Mouse (Mus musculus) megakaryocyte, embryonic 14.5 days (primary cell): ENCODE data around the gene Kif22. TPM values are rescaled to one million over a fixed set of nuclear protein-coding genes. Genes with fewer than 3 reads are reported as not detected.

Experiments used
- H3K27me3 ChIP-seq: replicated peaks from 2 replicates; pipeline ENCODE3; 2012; ENCODE audit warnings: inconsistent platforms
- H3K36me3 ChIP-seq: replicated peaks from 2 replicates; pipeline ENCODE3; 2012; ENCODE audit warnings: low read length, inconsistent platforms, mixed read lengths
- H3K4me1 ChIP-seq: 2 replicates; pipeline ENCODE4 v1.6.1; 2012; ENCODE audit warnings: inconsistent platforms
- H3K4me3 ChIP-seq: replicated peaks from 2 replicates; pipeline ENCODE3; 2012; ENCODE audit warnings: moderate library complexity, mild to moderate bottlenecking, inconsistent platforms
- H3K9me3 ChIP-seq: 2 replicates; pipeline ENCODE4 v1.6.1; 2012; ENCODE audit warnings: inconsistent platforms
- FLI1 ChIP-seq: IDR thresholded peaks from 2 replicates; pipeline ENCODE4 v1.6.1; 2012; ENCODE audit warnings: low read length, inconsistent platforms, mixed read lengths
- GATA1 ChIP-seq: IDR thresholded peaks from 3 replicates; pipeline ENCODE4 v1.6.1; 2012; ENCODE audit warnings: mixed read lengths, low read length, inconsistent platforms, borderline replicate concordance
- polyA plus RNA-seq: library from polyadenylated mRNA; stranded (reverse); fragments of >175 nt; gene quantifications from 2 replicates; pipeline ENCODE4 v1.2.3, GENCODE M21; 2012; ENCODE audit warnings: low replicate concordance; ENCODE audit not compliant: insufficient read depth

Gene Kif22
- polyA plus RNA-seq, 1 experiment = 18.0 TPM

DNA sequence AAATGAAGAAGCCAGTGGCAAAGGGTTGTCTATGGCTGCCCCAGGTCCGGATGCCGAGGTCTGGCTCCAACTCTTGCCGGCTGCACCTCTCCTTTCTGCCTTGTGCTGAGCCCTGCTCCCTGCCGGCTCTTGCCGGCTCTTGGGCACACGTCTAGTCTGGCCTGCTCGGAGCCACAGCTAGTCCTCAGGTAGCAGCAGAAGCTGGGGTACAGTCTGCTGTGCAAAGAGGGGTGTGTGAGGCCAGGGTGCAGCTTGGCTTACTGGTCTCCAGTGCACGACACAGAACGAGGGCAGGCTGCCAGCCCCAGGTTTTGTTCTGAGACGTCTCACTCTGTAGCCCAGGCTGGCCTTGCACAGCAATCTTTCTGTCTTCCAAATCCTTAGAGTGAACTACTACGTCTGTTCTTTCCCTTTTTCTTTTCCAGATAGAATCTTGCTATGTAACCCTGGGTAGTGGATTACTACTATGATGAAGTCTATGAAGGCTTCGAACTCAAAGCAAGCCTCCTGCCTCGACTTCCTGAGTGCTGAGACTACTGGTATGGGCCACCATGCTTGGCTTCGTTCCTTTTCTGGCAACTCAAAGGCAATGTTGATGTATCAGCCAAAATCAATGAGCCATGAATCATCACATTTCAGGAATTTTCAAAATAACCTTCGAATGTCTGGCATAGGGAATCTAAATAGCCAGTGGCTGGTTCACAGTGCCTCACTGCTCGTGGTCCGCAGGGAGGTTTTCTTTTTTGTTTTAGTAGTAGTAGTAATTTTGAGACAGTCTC lies 32.8 kb downstream of the Kif22 start:
- H3K36me3 ChIP-seq = peaks cover 52% of the 10 kb centered on the region

DNA sequence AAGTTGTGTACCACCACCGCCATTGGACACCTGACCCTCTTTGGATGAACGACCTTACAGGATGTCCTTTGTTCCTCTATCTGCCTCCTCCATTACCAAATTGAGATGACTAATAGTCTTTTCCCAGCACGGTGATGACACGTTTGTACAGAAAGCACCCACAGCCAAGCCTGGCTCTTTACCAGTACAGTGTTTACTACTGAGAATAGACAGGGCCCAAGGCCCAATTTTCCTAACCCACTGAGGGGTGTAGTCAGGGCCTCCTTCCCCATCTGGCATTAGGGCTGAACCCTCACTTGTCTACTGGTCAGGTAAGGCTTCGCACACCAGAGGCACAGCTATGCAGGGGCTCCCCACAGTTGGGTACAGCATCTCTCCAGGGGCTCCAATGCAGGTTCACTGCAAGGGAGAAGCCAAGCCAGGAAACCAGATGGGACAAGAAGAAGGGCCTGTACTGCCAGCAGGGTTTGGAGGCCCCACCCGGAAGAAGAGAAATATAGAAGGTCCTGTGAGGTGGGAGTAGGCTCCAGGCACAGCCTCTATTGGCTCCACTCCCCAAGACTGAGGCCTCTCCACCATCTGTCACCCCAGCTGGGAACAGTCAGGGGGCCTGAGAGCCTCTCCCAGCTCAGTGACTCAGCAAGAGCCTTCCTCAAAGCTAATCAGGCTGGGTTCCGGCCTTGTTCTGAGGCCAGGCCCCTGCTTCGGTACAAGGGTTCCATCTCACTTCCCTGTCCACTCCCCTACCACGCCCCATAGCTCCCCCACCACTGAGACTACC lies 33.8 kb downstream of the Kif22 start:
- Histone ChIP-seq H3K4me1 (peaks cover 92% of the 10 kb centered on the region), H3K9me3 (no peaks in the 10 kb centered on the region), H3K36me3 (peaks cover 57% of the 10 kb centered on the region), H3K4me3 (peak overlapping the region; percentile 88), H3K27me3 (no peaks in the 10 kb centered on the region)
- no peak for TF ChIP-seq FLI1
- TF ChIP-seq GATA1 = no peak

More for the DNA sequence above, 32.8 kb downstream of the Kif22 start:
- TF ChIP-seq GATA1 (no peak), FLI1 (no peak)
- Histone ChIP-seq H3K27me3 (no peaks in the 10 kb centered on the region), H3K4me1 (peaks cover 86% of the 10 kb centered on the region), H3K4me3 (peak overlapping the region; percentile 88), H3K9me3 (no peaks in the 10 kb centered on the region)

DNA sequence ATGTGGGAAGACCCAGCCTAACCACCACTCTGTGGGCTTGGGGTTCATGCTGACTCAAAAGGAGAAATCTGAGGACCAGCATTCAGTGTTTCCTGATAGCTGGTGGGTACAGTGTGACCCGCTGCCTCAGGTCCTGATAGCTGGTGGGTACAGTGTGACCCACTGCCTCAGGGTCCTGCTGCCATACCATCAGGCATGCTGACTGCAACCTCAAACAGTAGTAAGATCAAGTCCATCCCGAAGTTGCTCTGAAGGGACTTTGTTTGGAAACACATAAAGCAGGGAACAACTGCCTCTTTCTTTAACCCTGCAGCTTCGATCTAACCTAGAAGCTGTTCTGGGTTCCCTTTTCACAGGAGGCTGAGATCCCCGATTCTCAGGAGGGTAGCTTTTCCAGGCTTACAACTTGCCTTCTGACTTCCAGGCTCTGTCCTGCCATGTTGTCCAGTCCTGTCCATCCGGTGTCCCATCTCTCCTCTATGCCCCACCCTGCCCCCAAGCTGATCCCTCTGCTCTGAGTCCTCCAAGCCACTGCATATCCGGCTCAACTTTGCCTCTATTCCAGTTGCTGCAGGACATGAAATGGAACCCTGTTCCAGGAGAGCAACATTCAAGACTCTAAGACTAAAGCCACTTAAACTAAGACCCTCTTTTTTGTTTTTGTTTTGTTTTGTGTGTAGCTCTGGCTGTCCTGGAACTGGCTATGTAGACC lies 34.8 kb downstream of the Kif22 start:
- H3K4me1 ChIP-seq = peaks cover 92% of the 10 kb centered on the region

DNA sequence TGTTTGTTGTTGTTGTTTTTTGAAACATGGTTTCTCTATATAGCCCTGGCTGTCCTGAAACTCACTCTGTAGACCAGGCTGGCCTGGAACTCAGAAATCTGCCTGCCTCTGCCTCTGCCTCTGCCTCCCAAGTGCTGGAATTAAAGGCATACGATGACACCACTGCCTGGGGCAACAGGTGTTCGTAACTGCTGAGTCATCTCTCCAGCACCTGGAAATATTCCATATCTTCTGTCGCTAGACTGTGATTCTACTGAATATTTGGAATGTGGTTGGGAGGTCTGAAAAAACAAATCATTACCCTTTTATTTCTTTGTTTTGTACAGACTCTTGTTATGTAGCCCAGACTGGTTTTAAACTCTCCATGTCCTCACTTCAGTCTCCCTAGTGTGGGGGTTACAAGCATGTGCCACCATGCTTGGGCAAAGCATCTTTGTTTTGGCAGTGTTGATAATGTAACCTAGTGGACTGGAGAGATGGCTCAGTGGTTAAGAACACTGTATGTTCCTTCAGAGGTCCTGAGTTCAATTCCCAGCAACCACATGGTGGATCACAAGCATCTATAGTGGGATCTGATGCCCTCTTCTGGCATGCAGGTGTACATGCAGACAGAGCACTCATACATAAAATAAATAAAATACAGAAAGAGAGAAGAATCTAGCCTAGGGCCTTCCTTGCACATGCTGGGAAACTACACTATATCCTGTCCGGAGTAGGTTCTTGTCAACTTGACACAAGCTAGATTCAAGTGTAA lies 38.0 kb downstream of the Kif22 start:
- H3K27me3 ChIP-seq = no peaks in the 10 kb centered on the region
- H3K4me1 ChIP-seq = peaks cover 87% of the 10 kb centered on the region
- H3K4me3 ChIP-seq = no peak overlapping the region
- peaks cover 48% of the 10 kb centered on the region for H3K36me3 ChIP-seq
- TF ChIP-seq GATA1 = no peak
- TF ChIP-seq FLI1 = no peak
- no peaks in the 10 kb centered on the region for H3K9me3 ChIP-seq

More for the DNA sequence above, 34.8 kb downstream of the Kif22 start:
- Histone ChIP-seq H3K36me3 (peaks cover 50% of the 10 kb centered on the region), H3K27me3 (no peaks in the 10 kb centered on the region), H3K4me3 (peak overlapping the region; percentile 67), H3K9me3 (no peaks in the 10 kb centered on the region)
- no peak for TF ChIP-seq FLI1
- no peak for TF ChIP-seq GATA1

DNA sequence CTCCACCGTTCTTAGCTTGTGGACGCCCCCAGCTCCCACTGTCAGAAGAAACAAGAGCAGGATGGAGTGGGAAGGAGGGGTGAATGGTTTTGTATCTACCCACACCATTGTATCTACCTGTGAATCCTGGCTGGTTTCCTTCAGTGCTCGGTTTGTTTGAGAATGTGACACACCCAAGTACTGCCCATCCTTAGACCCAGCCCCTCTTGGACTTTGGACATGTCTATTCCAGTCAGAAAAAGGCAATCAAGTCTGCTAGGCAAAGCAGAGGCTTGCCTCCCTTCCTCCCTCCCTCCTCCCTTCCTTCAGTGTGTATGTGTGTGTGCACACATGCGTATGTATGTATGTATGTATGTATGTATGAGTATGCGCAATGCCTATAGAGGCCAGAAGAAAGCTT lies 38.7 kb downstream of the Kif22 start:
- peaks cover 87% of the 10 kb centered on the region for H3K4me1 ChIP-seq
- H3K36me3 ChIP-seq = peaks cover 52% of the 10 kb centered on the region
- TF ChIP-seq FLI1 = no peak
- TF ChIP-seq GATA1 = no peak
- no peak overlapping the region for H3K4me3 ChIP-seq
- no peaks in the 10 kb centered on the region for H3K27me3 ChIP-seq
- H3K9me3 ChIP-seq = no peaks in the 10 kb centered on the region

DNA sequence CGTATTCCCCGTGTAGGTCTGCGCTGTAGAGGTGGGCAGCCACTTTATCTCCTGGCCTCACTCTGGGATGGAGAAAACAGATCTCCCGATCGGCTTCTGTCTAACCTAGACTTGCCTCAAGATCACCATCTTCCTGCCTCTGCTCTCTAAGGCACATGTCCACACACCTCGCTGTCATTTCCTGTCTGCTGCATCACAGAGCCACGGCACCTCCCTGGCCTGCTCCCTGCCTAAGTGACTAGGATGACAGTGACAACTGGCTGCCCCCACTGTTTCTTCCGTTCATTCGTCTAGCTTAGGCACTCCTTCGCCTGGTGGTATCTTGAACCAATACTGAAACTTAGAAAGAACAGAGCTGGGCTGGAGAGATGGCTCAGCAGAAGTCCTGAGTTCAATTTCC lies 42.7 kb downstream of the Kif22 start:
- Histone ChIP-seq H3K27me3 (no peaks in the 10 kb centered on the region), H3K9me3 (peaks cover 7% of the 10 kb centered on the region; the same call in 1 of the 2 replicates), H3K4me3 (peak overlapping the region; percentile 69), H3K36me3 (peaks cover 82% of the 10 kb centered on the region), H3K4me1 (peaks cover 60% of the 10 kb centered on the region)
- TF ChIP-seq GATA1 (no peak), FLI1 (no peak)

DNA sequence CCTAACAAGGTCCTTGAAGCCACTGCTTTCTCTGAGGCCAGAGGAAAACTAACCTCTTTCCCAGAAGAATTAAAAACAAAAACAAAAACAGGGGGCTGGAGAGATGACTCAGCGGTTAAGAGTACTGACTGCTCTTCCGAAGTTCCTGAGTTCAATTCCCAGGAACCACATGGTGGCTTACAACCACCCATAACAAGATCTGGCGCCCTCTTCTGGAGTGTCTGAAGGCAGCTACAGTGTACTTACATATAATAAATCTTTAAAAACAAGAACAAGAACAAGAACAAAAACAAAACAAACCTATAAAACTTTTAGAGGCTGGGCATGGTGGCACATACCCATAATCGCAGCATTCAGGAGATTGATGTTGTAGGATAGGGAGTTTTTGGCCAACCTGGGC lies 45.8 kb downstream of the Kif22 start:
- H3K36me3 ChIP-seq = peaks cover 91% of the 10 kb centered on the region

DNA sequence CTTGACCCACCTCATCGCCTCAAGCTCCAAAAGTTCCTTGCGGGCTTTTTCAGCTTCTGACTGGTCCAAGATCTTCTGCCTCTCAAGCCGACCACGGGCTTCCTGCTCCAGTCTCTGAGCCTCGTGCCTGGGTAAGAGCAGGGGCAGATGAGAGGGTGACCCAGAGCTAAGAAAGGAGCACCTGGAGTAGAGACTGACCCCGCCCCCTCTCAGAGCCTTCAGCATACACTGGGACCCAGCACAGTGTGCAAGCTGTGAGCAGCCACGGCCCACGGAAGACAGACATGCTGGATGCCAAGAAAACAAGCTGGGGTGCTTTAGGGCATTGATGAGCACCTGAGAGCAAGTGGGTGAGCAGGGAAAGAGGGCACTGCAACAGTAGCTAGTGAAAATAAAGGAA lies 53.5 kb downstream of the Kif22 start:
- Histone ChIP-seq H3K9me3 (no peaks in the 10 kb centered on the region), H3K4me3 (no peak overlapping the region), H3K27me3 (no peaks in the 10 kb centered on the region), H3K4me1 (0 out of 2 replicates have a peak, but pooled peaks cover 3% of the 10 kb centered on the region), H3K36me3 (peaks cover 89% of the 10 kb centered on the region)
- TF ChIP-seq GATA1 (no peak), FLI1 (no peak)

More for the DNA sequence above, 45.8 kb downstream of the Kif22 start:
- no peaks in the 10 kb centered on the region for H3K27me3 ChIP-seq
- H3K4me3 ChIP-seq = no peak overlapping the region
- TF ChIP-seq GATA1 (no peak), FLI1 (no peak)
- H3K9me3 ChIP-seq = peaks cover 7% of the 10 kb centered on the region; the same call in 1 of the 2 replicates
- peaks cover 35% of the 10 kb centered on the region for H3K4me1 ChIP-seq

DNA sequence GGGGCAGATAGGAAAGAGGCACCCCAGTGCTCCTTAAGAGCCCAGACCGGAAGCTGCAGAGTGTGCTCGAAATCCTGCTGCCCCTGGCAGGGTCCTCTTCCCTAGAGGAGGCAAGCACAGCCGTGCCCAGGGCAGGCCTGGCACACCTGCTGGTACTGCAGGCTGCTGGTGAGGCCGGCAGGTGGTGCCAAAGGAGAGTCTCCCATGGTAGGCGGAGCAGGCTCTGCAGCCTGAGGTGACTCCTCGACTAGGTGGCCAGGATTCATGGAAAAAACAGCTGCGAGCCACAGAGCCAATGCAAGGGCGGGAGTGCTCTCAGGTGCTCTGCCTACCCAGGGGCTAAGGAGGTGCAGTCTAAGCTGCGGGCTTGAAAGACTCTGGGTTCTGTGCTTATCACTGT lies 56.0 kb downstream of the Kif22 start:
- Histone ChIP-seq H3K36me3 (peaks cover 89% of the 10 kb centered on the region), H3K4me3 (no peak overlapping the region), H3K9me3 (no peaks in the 10 kb centered on the region), H3K4me1 (peaks cover 12% of the 10 kb centered on the region; the same call in 1 of the 2 replicates), H3K27me3 (no peaks in the 10 kb centered on the region)
- TF ChIP-seq GATA1 = no peak
